Mouse (Mus musculus): Measurements from ENCODE around the gene Ifnab. TPM values are rescaled to one million over a fixed set of nuclear protein-coding genes. Genes with fewer than 3 reads are reported as not detected.

Gene Ifnab
- total and polyA plus RNA-seq, 3 experiments, result not detected

DNA sequence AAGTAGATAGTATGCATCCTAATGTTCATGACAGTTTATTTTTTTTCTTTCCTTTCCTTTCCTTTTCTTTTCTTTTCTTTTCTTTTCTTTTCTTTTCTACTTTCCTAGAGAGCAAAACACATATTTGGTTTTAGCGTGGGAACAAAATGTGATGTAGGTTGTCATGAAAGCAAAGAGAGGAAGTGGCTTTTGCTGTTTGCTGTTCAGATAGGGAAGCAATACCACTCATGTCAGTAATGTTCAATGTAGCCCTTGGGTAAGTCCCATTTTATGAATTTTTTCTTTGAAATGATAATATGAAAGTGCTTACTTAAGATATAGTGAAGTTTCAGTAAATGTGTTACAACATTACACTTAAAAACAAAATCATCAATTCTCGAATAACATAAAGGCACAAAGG lies 2.2 kb upstream of the Ifnab start:
- Histone ChIP-seq H3K27me3 (ENCODE audit: insufficient read depth, low read length) (peaks cover 12% of the 10 kb centered on the region; the same call in 1 of the 2 replicates), H3K36me3 (replicated peaks) (no peaks in the 10 kb centered on the region), H3K9me3 (replicated peaks) (no peaks in the 10 kb centered on the region), H3K4me1 (ENCODE audit: insufficient read depth, low read depth, low read length) (no peaks in the 10 kb centered on the region), H3K4me3 (ENCODE audit: low read depth, low read length) (no peak overlapping the region)
- no peak for TF ChIP-seq TAL1 (conservative IDR thresholded peaks at IDR 0.05; ENCODE audit: low read depth, low read length)
- no peak for TF ChIP-seq POLR2AphosphoS5 (IDR thresholded peaks at IDR 0.05; ENCODE audit: insufficient replicate concordance, low read depth, low read length)
- no peak for TF ChIP-seq CTCF (IDR thresholded peaks at IDR 0.05; ENCODE audit: low read depth, low read length)
- TF ChIP-seq GATA1 (IDR thresholded peaks at IDR 0.05; ENCODE audit: borderline replicate concordance, low read length), result no peak
- TF ChIP-seq GATA2 (IDR thresholded peaks at IDR 0.05; ENCODE audit: borderline replicate concordance, low read depth, low read length), result no peak
- no peak for DNase-seq (ENCODE audit: low spot score)
- ATAC-seq (ENCODE audit: extremely low read depth, insufficient number of reproducible peaks, low FRiP score, poor library complexity, severe bottlenecking), result no peak

DNA sequence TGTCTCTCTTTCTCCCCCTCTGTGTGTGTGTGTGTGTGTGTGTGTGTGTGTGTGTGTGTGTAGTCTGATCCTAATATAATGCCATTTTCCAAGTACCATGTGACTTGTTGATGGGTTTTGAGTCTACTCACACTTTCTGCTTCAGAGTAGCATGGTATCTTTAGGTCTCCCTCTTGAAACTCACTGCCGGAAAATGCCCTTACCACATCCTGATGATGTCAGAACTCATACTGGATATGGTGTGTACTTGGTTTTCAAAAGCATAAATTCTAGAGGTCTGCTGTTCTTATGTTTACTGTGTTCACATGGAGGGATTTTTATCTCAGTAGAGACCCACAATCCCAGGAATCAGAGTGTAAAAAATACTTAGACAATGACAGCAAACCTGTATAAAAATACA lies 1.4 kb upstream of the Ifnab start:
- TF ChIP-seq POLR2AphosphoS5 (IDR thresholded peaks at IDR 0.05; ENCODE audit: insufficient replicate concordance, low read depth, low read length) (no peak), GATA1 (IDR thresholded peaks at IDR 0.05; ENCODE audit: borderline replicate concordance, low read length) (no peak), TAL1 (conservative IDR thresholded peaks at IDR 0.05; ENCODE audit: low read depth, low read length) (no peak)
- ATAC-seq (ENCODE audit: extremely low read depth, insufficient number of reproducible peaks, low FRiP score, poor library complexity, severe bottlenecking) (no peak), DNase-seq (ENCODE audit: low spot score) (no peak)
- H3K27me3 ChIP-seq (ENCODE audit: insufficient read depth, low read length), result peaks cover 7% of the 10 kb centered on the region; the same call in 1 of the 2 replicates
- no peaks in the 10 kb centered on the region for H3K36me3 ChIP-seq (replicated peaks)
- H3K4me1 ChIP-seq (ENCODE audit: insufficient read depth, low read depth, low read length), result no peaks in the 10 kb centered on the region
- no peaks in the 10 kb centered on the region for H3K9me3 ChIP-seq (replicated peaks)
- H3K4me3 ChIP-seq (ENCODE audit: low read depth, low read length), result no peak overlapping the region

DNA sequence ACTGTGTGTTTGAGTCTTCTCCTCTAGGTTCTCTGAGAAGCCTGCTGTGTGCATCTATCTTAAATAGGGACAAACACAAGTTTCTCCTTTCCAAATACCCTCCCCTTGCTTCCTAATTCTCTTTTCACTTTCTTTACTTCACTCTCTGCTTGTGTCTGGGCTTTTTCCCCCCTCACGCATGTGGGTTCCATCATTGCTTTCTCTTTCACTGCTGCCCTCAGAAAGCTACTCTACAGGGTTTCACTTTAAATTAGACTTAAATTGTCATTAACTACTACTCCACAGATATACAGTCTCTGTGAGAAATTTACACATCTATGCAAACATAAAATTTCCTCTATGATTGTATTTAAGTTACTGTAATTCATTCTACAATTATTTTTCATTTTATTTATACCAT lies 7.3 kb downstream of the Ifnab start, which contains the start of gene Ifna2:
Ifna2 (minus strand) TSS at position 101 of the 400 bp plus-strand sequence.
- Histone ChIP-seq H3K36me3 (replicated peaks) (no peaks in the 10 kb centered on the region), H3K4me3 (ENCODE audit: low read depth, low read length) (no peak within 1 kb of the TSS), H3K4me1 (ENCODE audit: insufficient read depth, low read depth, low read length) (no peaks in the 10 kb centered on the region), H3K27me3 (ENCODE audit: insufficient read depth, low read length) (no peaks in the 10 kb centered on the region; the same call in 1 of the 2 replicates), H3K9me3 (replicated peaks) (no peaks in the 10 kb centered on the region)
- TF ChIP-seq CTCF (IDR thresholded peaks at IDR 0.05; ENCODE audit: low read depth, low read length) (no peak), GATA2 (IDR thresholded peaks at IDR 0.05; ENCODE audit: borderline replicate concordance, low read depth, low read length) (no peak), TAL1 (conservative IDR thresholded peaks at IDR 0.05; ENCODE audit: low read depth, low read length) (no peak), GATA1 (IDR thresholded peaks at IDR 0.05; ENCODE audit: borderline replicate concordance, low read length) (no peak), POLR2AphosphoS5 (IDR thresholded peaks at IDR 0.05; ENCODE audit: insufficient replicate concordance, low read depth, low read length) (no peak)
- ATAC-seq (ENCODE audit: extremely low read depth, insufficient number of reproducible peaks, low FRiP score, poor library complexity, severe bottlenecking), result no peak
- no peak for DNase-seq (ENCODE audit: low spot score)

DNA sequence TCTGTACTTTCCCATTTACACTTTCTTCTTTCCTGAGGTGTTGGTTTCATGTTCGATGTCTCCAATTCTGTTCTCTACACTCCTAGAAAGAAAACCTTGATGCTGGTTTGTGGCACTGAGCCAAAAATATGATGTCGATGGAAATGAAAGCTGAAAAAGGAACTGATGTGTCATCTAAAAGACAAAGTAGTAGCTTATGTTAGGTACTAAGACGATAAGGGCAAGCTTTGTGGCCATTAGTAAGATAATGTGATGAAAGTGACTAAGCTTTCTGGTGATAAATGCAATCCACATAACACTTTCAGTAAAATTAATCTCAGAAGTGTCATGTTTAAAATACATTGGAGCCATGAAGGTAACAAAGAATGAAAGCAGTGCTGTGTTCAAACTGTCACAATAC lies 9.8 kb downstream of the Ifnab start:
- DNase-seq (ENCODE audit: low spot score) (no peak), ATAC-seq (ENCODE audit: extremely low read depth, insufficient number of reproducible peaks, low FRiP score, poor library complexity, severe bottlenecking) (no peak)
- H3K4me1 ChIP-seq (ENCODE audit: insufficient read depth, low read depth, low read length), result no peaks in the 10 kb centered on the region
- H3K36me3 ChIP-seq (replicated peaks), result no peaks in the 10 kb centered on the region
- H3K27me3 ChIP-seq (ENCODE audit: insufficient read depth, low read length), result no peaks in the 10 kb centered on the region; the same call in 1 of the 2 replicates
- no peaks in the 10 kb centered on the region for H3K9me3 ChIP-seq (replicated peaks)
- no peak for TF ChIP-seq GATA2 (IDR thresholded peaks at IDR 0.05; ENCODE audit: borderline replicate concordance, low read depth, low read length)
- no peak for TF ChIP-seq GATA1 (IDR thresholded peaks at IDR 0.05; ENCODE audit: borderline replicate concordance, low read length)
- TF ChIP-seq TAL1 (conservative IDR thresholded peaks at IDR 0.05; ENCODE audit: low read depth, low read length), result no peak
- no peak for TF ChIP-seq POLR2AphosphoS5 (IDR thresholded peaks at IDR 0.05; ENCODE audit: insufficient replicate concordance, low read depth, low read length)
- TF ChIP-seq CTCF (IDR thresholded peaks at IDR 0.05; ENCODE audit: low read depth, low read length), result no peak
- no peak overlapping the region for H3K4me3 ChIP-seq (ENCODE audit: low read depth, low read length)

DNA sequence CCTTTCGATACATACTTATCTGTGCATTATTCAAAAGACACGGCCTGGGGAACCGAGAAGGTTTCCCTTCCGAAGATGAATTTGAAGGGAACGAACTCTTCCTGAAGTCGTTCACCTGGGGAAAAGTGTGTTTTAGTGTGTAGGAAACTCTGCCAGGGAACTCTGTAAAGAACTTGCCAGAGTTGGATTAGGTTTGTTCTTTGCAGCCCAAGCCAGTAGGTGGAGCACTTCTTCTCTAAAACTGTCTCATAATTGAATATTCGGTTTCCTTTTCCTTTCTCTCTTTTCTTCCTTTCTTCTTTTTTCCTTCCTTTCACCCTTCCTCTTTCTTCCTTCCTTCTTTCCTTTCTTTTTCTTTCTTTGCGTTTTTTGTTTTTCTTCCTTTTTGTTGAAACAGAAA lies 10.8 kb downstream of the Ifnab start:
- H3K4me1 ChIP-seq (ENCODE audit: insufficient read depth, low read depth, low read length), result no peaks in the 10 kb centered on the region
- no peaks in the 10 kb centered on the region for H3K27me3 ChIP-seq (ENCODE audit: insufficient read depth, low read length)
- TF ChIP-seq TAL1 (conservative IDR thresholded peaks at IDR 0.05; ENCODE audit: low read depth, low read length), result no peak
- no peak for TF ChIP-seq GATA1 (IDR thresholded peaks at IDR 0.05; ENCODE audit: borderline replicate concordance, low read length)
- ATAC-seq (ENCODE audit: extremely low read depth, insufficient number of reproducible peaks, low FRiP score, poor library complexity, severe bottlenecking) (no peak), DNase-seq (ENCODE audit: low spot score) (no peak)
- no peaks in the 10 kb centered on the region for H3K9me3 ChIP-seq (replicated peaks)
- H3K36me3 ChIP-seq (replicated peaks), result no peaks in the 10 kb centered on the region
- no peak overlapping the region for H3K4me3 ChIP-seq (ENCODE audit: low read depth, low read length)

DNA sequence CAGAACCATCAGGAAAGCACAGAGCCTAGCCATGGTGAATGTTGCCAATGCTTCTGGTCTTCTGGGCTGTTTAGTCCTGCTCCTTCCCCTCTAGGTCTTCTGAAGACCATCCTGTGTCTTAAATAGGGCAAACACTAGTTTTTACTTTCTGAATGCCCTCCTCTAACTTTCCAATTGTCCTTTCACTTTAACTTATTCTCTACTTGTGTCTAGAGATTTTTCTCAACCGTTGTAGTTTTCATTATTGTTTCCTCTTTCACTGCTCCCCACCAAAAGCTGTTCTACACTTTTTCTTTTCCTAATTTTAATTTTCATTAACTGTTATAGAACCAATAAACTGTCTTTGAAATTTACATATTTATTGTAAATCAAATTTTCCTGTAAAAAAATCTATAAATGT lies 14.3 kb downstream of the Ifnab start, which contains the start of gene Ifna16:
Ifna16 (minus strand) TSS at position 101 of the 400 bp plus-strand sequence.
- no peak for ATAC-seq (ENCODE audit: extremely low read depth, insufficient number of reproducible peaks, low FRiP score, poor library complexity, severe bottlenecking)
- no peak for DNase-seq (ENCODE audit: low spot score)

More for the DNA sequence above, 14.3 kb downstream of the Ifnab start, which contains the start of gene Ifna16:
- Histone ChIP-seq H3K4me1 (ENCODE audit: insufficient read depth, low read depth, low read length) (no peaks in the 10 kb centered on the region), H3K4me3 (ENCODE audit: low read depth, low read length) (no peak within 1 kb of the TSS), H3K27me3 (ENCODE audit: insufficient read depth, low read length) (no peaks in the 10 kb centered on the region), H3K36me3 (replicated peaks) (no peaks in the 10 kb centered on the region), H3K9me3 (replicated peaks) (no peaks in the 10 kb centered on the region)
- TF ChIP-seq GATA1 (IDR thresholded peaks at IDR 0.05; ENCODE audit: borderline replicate concordance, low read length) (no peak), CTCF (IDR thresholded peaks at IDR 0.05; ENCODE audit: low read depth, low read length) (no peak), GATA2 (IDR thresholded peaks at IDR 0.05; ENCODE audit: borderline replicate concordance, low read depth, low read length) (no peak), TAL1 (conservative IDR thresholded peaks at IDR 0.05; ENCODE audit: low read depth, low read length) (no peak), POLR2AphosphoS5 (IDR thresholded peaks at IDR 0.05; ENCODE audit: insufficient replicate concordance, low read depth, low read length) (no peak)
